Comparison of ENCODE assay signal across 14 mouse cellular contexts in genomic region chr10:115897235-115897634, GRCm38 (mm10).
DNase-seq lines count a peak whose midpoint lies in the region; ATAC-seq lines count a peak whose summit lies in the region.
"Had no signal": no experiment of that assay in that cellular context is flagged by ENCODE, and none has a peak within 500 bp of the region (broad histone marks: within the 10 kb centered on the region; RNA-seq: fewer than 3 reads in every experiment).

No protein-coding gene starts in this region.

- peaks cover 19% of the 10 kb centered on the region for H3K4me1 ChIP-seq in embryonic facial prominence, embryonic 13.5 days
- peaks cover 3% of the 10 kb centered on the region; the same call in 1 of the 2 replicates for H3K4me1 ChIP-seq in embryonic facial prominence, embryonic 10.5 days
- H3K4me1 ChIP-seq: limb, embryonic 12.5 days; midbrain, embryonic 12.5 days; neural tube, embryonic 12.5 days had no signal

- H3K27ac ChIP-seq in embryonic facial prominence, embryonic 13.5 days, result peak overlapping the region; percentile 44; the same call in 1 of the 2 replicates
- no peak overlapping the region for H3K27ac ChIP-seq in embryonic facial prominence, embryonic 10.5 days (replicated peaks)
- H3K27ac ChIP-seq: limb, embryonic 12.5 days; midbrain, embryonic 12.5 days; neural tube, embryonic 12.5 days had no signal

- DNase-seq in embryonic facial prominence, embryonic 10.5 days (ENCODE audit: low spot score), result no peak
- peak; percentile 61 for DNase-seq in NIH3T3 (ENCODE audit: low read depth)
- DNase-seq in gastrocnemius, postnatal 36 days, result peak; percentile 17 to 23
- DNase-seq in lung, postnatal 4 days, result peak; percentile 54 to 66
- DNase-seq in layer of hippocampus, postnatal 36 days, result no peak
- no peak for DNase-seq in testis, postnatal 14 days (ENCODE audit: low spot score)
- no peak for DNase-seq in left cerebral cortex, adult 18-20 months (ENCODE audit: low spot score in 2 of 2)
- DNase-seq: B cell, adult 2 months; spleen, adult 18-20 months had no signal

- H3K9ac ChIP-seq in embryonic facial prominence, embryonic 13.5 days, result no peak overlapping the region
- H3K9ac ChIP-seq: limb, embryonic 12.5 days; midbrain, embryonic 12.5 days; neural tube, embryonic 12.5 days had no signal

- 29% methylated on average over 7 of the region's 7 CpGs for WGBS in embryonic facial prominence, embryonic 13.5 days
- 70% methylated on average over 7 of the region's 7 CpGs for WGBS in embryonic facial prominence, embryonic 10.5 days

- H3K4me3 ChIP-seq in embryonic facial prominence, embryonic 13.5 days, result no peak overlapping the region
- no peak overlapping the region for H3K4me3 ChIP-seq in embryonic facial prominence, embryonic 10.5 days
- H3K4me3 ChIP-seq: limb, embryonic 12.5 days; midbrain, embryonic 12.5 days; neural tube, embryonic 12.5 days had no signal

- no peaks in the 10 kb centered on the region for H3K9me3 ChIP-seq in embryonic facial prominence, embryonic 13.5 days
- H3K9me3 ChIP-seq in embryonic facial prominence, embryonic 10.5 days, result no peaks in the 10 kb centered on the region
- H3K9me3 ChIP-seq: limb, embryonic 12.5 days; midbrain, embryonic 12.5 days; neural tube, embryonic 12.5 days had no signal

- no peak for ATAC-seq in embryonic facial prominence, embryonic 13.5 days (ENCODE audit: insufficient number of reproducible peaks, insufficient read depth, low FRiP score, low TSS enrichment, low read depth)
- ATAC-seq: forebrain, embryonic 14.5 days had no signal

- H3K27me3 ChIP-seq in embryonic facial prominence, embryonic 13.5 days, result no peaks in the 10 kb centered on the region
- no peaks in the 10 kb centered on the region for H3K27me3 ChIP-seq in embryonic facial prominence, embryonic 10.5 days (replicated peaks; ENCODE audit: low read depth, poor library complexity, severe bottlenecking)
- H3K27me3 ChIP-seq: limb, embryonic 12.5 days; midbrain, embryonic 12.5 days; neural tube, embryonic 12.5 days had no signal

- no peaks in the 10 kb centered on the region for H3K36me3 ChIP-seq in embryonic facial prominence, embryonic 13.5 days
- H3K36me3 ChIP-seq in embryonic facial prominence, embryonic 10.5 days (replicated peaks), result no peaks in the 10 kb centered on the region
- H3K36me3 ChIP-seq: limb, embryonic 12.5 days; midbrain, embryonic 12.5 days; neural tube, embryonic 12.5 days had no signal

- intact Hi-C loops in gastrocnemius, postnatal 36 days (cut with DNase I), result no loop called here

- H3K4me2 ChIP-seq in embryonic facial prominence, embryonic 13.5 days, result peak overlapping the region; percentile 34
- H3K4me2 ChIP-seq: limb, embryonic 12.5 days; midbrain, embryonic 12.5 days; neural tube, embryonic 12.5 days had no signal

Comparison
In these comparisons a context has a peak if more than half of its experiments do, and no peak if none do; other contexts are left out.
1. DNase-seq: peak in NIH3T3 (single experiment), gastrocnemius, postnatal 36 days (2 of 2) and lung, postnatal 4 days (2 of 2); none in embryonic facial prominence, embryonic 10.5 days (single experiment), layer of hippocampus, postnatal 36 days (0 of 2), testis, postnatal 14 days (single experiment) and left cerebral cortex, adult 18-20 months (0 of 2).